Mouse (Mus musculus) brain, embryonic 14.5 days (tissue): ENCODE measurements around the gene Ripor3. TPM values are rescaled to one million over a fixed set of nuclear protein-coding genes. Genes with fewer than 3 reads are reported as not detected.
A peak's percentile ranks its signal among the peaks of the same experiment; 100 is the strongest.

Source experiments
- DNase-seq: peaks from one replicate; pipeline ENCODE4 v3.0.0-alpha.2; 2011; ENCODE audit warnings: low read depth
- CTCF ChIP-seq: fragments of 200-500 bp; IDR thresholded peaks from 2 replicates; pipeline ENCODE4 v1.5.1; 2012; ENCODE audit warnings: inconsistent platforms, mild to moderate bottlenecking, moderate library complexity, borderline replicate concordance; ENCODE audit not compliant: insufficient read depth, insufficient read length; ENCODE audit errors: extremely low read depth
- POLR2A ChIP-seq: fragments of 200-500 bp; IDR thresholded peaks from 2 replicates; pipeline ENCODE4 v1.6.1; 2012; ENCODE audit warnings: mild to moderate bottlenecking, inconsistent platforms, borderline replicate concordance; ENCODE audit not compliant: poor library complexity, insufficient read depth, insufficient read length, severe bottlenecking; ENCODE audit errors: extremely low read depth
- polyA plus RNA-seq: library from polyadenylated mRNA; depleted of rRNA; stranded (reverse); fragments of >200 nt; gene quantifications from 2 replicates; pipeline ENCODE4 v1.2.3, GENCODE M21; 2012; rRNA removed

The Ripor3 gene
- polyA plus RNA-seq, 1 experiment: 1.1 TPM

GRCm38 (mm10) chr2:167933397-167933796 lies 77.0 kb downstream of the Ripor3 start:
- TF ChIP-seq CTCF: no peak
- TF ChIP-seq POLR2A: no peak
- DNase-seq: peak; percentile 29

GRCm38 (mm10) chr2:167932727-167933231 lies 77.6 kb downstream of the Ripor3 start:
- peak; percentile 42 for DNase-seq
- TF ChIP-seq POLR2A (no peak), CTCF (no peak)

- peak; percentile 99 for DNase-seq
- TF ChIP-seq CTCF: no peak
- peak; percentile 74 for TF ChIP-seq POLR2A
Observed at GRCm38 (mm10) chr2:167931985-167932726, 78.3 kb downstream of the Ripor3 start, which contains the start of gene Ptpn1. Ptpn1 (plus strand) TSS chr2:167932057.

GRCm38 (mm10) chr2:167930975-167931374 lies 79.4 kb downstream of the Ripor3 start:
- DNase-seq: no peak
- TF ChIP-seq POLR2A (no peak), CTCF (no peak)

Other genes with a start within 250 kb of the Ripor3 start
- 60.2 and 62.4 TPM in 2 replicates for gene Ptpn1, start 78.6 kb downstream of the Ripor3 start, polyA plus RNA-seq
- gene Pard6b, start 70.4 kb upstream of the Ripor3 start, polyA plus RNA-seq: 8.0 and 10.3 TPM in 2 replicates
- 86.0 and 115 TPM in 2 replicates for gene Adnp, start 196.5 kb upstream of the Ripor3 start, polyA plus RNA-seq
- gene Gm20716, start 219.7 kb upstream of the Ripor3 start, polyA plus RNA-seq: 16.6 and 21.9 TPM in 2 replicates
- 15.0 and 16.6 TPM in 2 replicates for gene Dpm1, start 220.0 kb upstream of the Ripor3 start, polyA plus RNA-seq
- 17.9 and 21.6 TPM in 2 replicates for gene Mocs3, start 220.0 kb upstream of the Ripor3 start, polyA plus RNA-seq